ENCODE assay signal across 9 mouse cellular contexts in genomic region chr1:78725191-78725490, GRCm38 (mm10).
A peak's percentile ranks its signal among the peaks of the same experiment; 100 is the strongest.
DNase-seq lines count a peak whose midpoint lies in the region; ATAC-seq lines count a peak whose summit lies in the region.
"Had no signal": no experiment of that assay in that cellular context is flagged by ENCODE, and none has a peak within 500 bp of the region (broad histone marks: within the 10 kb centered on the region; RNA-seq: fewer than 3 reads in every experiment).

No protein-coding gene starts in this region.

- no peaks in the 10 kb centered on the region for H3K27me3 ChIP-seq in forebrain, embryonic 14.5 days (replicated peaks; ENCODE audit: control insufficient read depth, insufficient read depth, low read length)
- no peaks in the 10 kb centered on the region for H3K27me3 ChIP-seq in midbrain, embryonic 13.5 days

- H3K9me3 ChIP-seq in forebrain, embryonic 14.5 days (replicated peaks; ENCODE audit: control insufficient read depth, low read length) = no peaks in the 10 kb centered on the region
- H3K9me3 ChIP-seq in midbrain, embryonic 13.5 days = no peaks in the 10 kb centered on the region

- H3K27ac ChIP-seq in forebrain, embryonic 14.5 days (ENCODE audit: low read depth, low read length) = no peak overlapping the region
- peak overlapping the region; percentile 20; the same call in 1 of the 2 replicates for H3K27ac ChIP-seq in midbrain, embryonic 13.5 days

- 67% methylated on average over 3 of the region's 3 CpGs for WGBS in forebrain, embryonic 14.5 days
- 61% methylated on average over 3 of the region's 3 CpGs for WGBS in midbrain, embryonic 13.5 days

- H3K4me3 ChIP-seq in forebrain, embryonic 14.5 days (ENCODE audit: low read depth, low read length) = no peak overlapping the region
- no peak overlapping the region for H3K4me3 ChIP-seq in midbrain, embryonic 13.5 days (replicated peaks)

- no peak overlapping the region for H3K4me2 ChIP-seq in forebrain, embryonic 14.5 days (ENCODE audit: low read length)
- no peak overlapping the region for H3K4me2 ChIP-seq in midbrain, embryonic 13.5 days (replicated peaks)
- H3K4me2 ChIP-seq: lung, embryonic 14.5 days had no signal

- no peak overlapping the region for H3K9ac ChIP-seq in forebrain, embryonic 14.5 days (ENCODE audit: low read length)
- no peak overlapping the region for H3K9ac ChIP-seq in midbrain, embryonic 13.5 days (replicated peaks)
- H3K9ac ChIP-seq: lung, embryonic 14.5 days had no signal

- H3K4me1 ChIP-seq in forebrain, embryonic 14.5 days (ENCODE audit: control insufficient read depth, insufficient read depth, low read length) = no peaks in the 10 kb centered on the region
- peaks cover 14% of the 10 kb centered on the region for H3K4me1 ChIP-seq in midbrain, embryonic 13.5 days (replicated peaks)

- peak; percentile 74 for DNase-seq in 3T3-L1 (ENCODE audit: low read depth, low spot score)
- peak; percentile 14 for DNase-seq in CD4-positive, CD25-positive, alpha-beta regulatory T cell, adult 2 months (ENCODE audit: low read depth, low spot score)
- no peak for DNase-seq in forebrain, embryonic 14.5 days (ENCODE audit: low spot score)
- DNase-seq in thymus, postnatal 10 days (ENCODE audit: low spot score in 2 of 2) = no peak
- no peak for DNase-seq in layer of hippocampus, adult 9-10 months (ENCODE audit: low spot score)
- DNase-seq in embryo, embryonic 10 days (ENCODE audit: low spot score) = no peak

- peak; percentile 18; the same call in 1 of the 2 replicates for ATAC-seq in forebrain, embryonic 14.5 days
- 0 out of 2 replicates have a peak, but pooled peaks have one; percentile 61 for ATAC-seq in midbrain, embryonic 13.5 days
- ATAC-seq in megakaryocyte, adult 5-6 weeks (ENCODE audit: poor library complexity, severe bottlenecking) = no peak

- H3K36me3 ChIP-seq in forebrain, embryonic 14.5 days (ENCODE audit: control insufficient read depth, insufficient read depth, low read length) = no peaks in the 10 kb centered on the region
- no peaks in the 10 kb centered on the region for H3K36me3 ChIP-seq in midbrain, embryonic 13.5 days

Comparison
In these comparisons a context has a peak if more than half of its experiments do, and no peak if none do; other contexts are left out.
1. DNase-seq: peak in 3T3-L1 (single experiment) and CD4-positive, CD25-positive, alpha-beta regulatory T cell, adult 2 months (single experiment); none in forebrain, embryonic 14.5 days (single experiment), thymus, postnatal 10 days (0 of 2), layer of hippocampus, adult 9-10 months (single experiment) and embryo, embryonic 10 days (single experiment).